Mouse (Mus musculus): ENCODE measurements around the gene Rhox7b.
"Not testable (repeated sequence)": the region's sequence is repeated elsewhere in the genome, so short reads cannot be mapped to it uniquely, and the experiment has no call there.

Gene Rhox7b

DNA sequence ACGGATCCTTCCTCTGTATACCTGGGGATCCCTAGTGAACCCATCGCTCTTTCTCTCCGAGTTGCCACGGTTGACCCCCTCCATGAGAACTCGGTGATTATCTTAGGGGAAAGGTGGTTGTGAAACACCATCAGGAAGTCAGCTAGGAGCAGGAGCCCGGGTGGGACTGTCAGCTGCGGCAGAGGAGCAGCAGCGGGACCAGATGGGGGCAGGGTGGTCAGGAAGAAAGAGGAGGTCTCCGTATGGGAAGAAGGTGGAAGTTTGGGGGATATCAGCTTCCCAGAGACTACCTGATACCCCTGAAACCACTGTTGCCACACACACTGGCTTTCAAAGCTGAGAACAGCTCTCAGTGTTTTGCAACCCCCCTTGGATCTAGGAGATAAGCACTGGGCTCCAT is at the start of gene Rhox7b:
Gene Rhox7b, minus strand, starts transcription at position 101 of the 400 bp plus-strand sequence.
- not testable (repeated sequence) for DNase-seq (ENCODE audit: low spot score in 2 of 2)

DNA sequence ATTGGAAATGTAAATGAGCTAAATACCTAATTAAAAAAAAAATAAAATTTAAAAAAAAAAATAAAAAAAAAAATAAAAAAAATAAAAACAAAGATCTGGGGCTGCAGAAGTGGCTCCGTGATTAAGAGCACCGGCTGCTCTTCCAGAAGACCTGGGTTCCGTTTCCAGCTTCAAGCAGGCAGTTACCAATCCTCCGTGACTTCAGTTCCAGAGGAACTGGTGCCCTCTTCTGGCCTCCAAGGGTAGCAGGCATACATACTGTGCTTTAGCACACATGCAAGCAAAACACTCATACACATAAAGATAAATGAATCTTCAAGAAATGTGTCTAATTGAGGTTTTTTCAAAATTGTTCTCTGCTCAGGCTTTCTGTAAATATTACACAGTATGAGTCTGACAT is 19.3 kb upstream of the Rhox7b start:
- DNase-seq (ENCODE audit: low spot score in 2 of 2): no peak

GRCm38 (mm10) chrX:37908581-37908980 is 11.5 kb upstream of the Rhox7b start:
- DNase-seq (ENCODE audit: low spot score in 2 of 2): no peak

DNA sequence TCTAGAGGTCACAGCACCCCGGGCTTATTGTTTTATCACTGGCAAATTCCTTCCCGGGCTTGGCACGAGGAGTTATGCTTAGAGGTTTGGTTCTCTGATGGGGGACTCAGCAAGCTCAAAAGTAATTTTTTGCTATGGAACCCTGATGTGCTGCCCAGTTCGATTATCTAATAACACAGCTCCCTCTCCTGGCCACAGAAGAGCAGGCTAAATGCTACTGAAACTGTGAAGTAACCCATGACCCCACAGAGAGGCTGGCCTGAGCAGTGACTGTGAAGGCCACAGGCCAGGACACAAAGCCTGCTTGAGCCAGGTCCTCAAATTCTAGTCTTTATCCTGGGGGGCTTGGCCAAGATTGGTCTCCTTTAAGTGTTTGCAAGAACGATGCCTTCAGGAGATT is 6.7 kb upstream of the Rhox7b start:
- no peak for DNase-seq (ENCODE audit: low spot score in 2 of 2)

DNA sequence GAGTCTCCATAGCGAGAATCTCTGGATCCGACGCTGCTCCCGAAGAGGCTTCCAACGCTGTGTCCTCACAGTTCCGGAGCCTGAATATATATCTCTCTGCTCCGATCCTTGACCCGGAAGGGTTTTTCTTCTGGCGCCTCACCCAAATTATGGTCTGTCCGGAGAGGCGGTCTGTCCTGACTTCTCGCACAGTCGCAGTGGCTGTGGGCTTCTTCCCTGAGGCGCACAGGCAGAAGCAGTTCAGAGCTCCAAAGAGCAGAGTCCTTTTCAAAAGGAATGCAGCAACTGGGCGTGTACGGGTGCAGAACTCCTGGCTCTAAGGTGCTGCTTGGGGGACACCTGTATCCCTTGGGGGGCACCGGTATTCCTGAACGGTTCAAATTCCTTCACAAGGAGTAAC is 4.6 kb upstream of the Rhox7b start, which contains the start of gene Rhox9:
Gene Rhox9, minus strand, starts transcription at position 101 of the 400 bp plus-strand sequence.
- DNase-seq (ENCODE audit: low spot score in 2 of 2): not testable (repeated sequence)

DNA sequence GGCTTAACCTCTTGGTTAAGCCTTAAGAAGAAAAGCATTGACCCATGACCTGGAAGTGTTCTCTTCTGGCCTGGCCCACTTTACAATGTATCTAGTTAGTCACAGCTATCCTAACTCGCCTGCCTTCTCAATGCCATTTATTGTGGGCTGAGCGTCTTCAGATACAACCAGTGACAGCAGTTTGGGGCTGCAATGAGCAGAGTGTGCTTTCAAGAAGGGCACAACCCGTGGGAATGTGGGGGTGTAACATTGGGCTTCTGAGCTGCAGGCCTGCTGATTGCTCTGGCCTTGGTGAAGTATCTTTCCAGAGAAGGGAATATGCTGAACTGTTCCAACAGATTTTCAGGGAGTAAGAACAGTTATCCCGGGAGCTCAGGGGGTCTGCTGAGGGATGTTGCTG is 18.2 kb downstream of the Rhox7b start, which contains the start of gene Rhox8:
Gene Rhox8, minus strand, starts transcription at position 101 of the 400 bp plus-strand sequence.
- no peak for DNase-seq (ENCODE audit: low spot score in 2 of 2)

DNA sequence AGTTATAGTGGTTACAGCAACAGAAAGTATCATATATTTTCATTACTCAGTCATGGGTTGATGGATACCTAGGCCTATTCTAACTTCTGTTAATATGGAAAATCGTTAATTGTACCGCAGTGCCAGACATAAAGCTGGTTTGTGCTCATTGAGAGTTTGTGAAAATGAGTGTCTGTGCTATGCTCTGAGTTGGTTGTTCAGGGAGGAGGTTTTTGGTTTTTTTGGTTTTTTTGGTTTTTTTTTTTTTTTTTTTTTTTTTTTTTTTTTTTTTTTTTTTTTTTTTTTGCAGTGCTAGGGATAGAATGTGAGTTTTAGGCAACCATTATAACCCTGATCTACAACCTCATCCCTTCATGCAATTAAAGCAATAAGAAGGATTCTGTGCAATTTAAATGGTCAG is 25.4 kb downstream of the Rhox7b start:
- no peak for DNase-seq (ENCODE audit: low spot score in 2 of 2)
